In the genomic region with DNA sequence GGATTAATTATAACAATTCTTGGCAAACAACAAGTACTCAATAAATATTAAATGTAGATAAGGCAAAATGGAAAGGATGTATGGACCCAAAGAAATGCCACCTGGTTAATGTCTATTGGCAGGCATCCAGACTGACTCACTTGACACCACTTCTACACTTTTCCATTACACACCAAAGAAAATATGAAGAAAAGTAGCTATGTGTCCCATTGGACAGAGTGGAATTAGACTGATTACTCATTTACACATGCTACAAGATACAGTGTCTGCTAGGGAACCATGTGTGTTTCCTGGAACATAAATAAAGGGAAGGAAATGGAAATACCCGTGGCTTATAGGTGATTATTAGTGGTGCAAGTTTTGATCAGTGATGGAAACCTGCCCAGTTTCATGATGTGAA, we compare ENCODE assay signal across 27 mouse cellular contexts.
DNase-seq lines count a peak whose midpoint lies in the region; ATAC-seq and TF ChIP-seq lines count a peak whose summit lies in the region.
"Had no signal": no experiment of that assay in that cellular context is flagged by ENCODE, and none has a peak within 500 bp of the region (broad histone marks: within the 10 kb centered on the region; RNA-seq: fewer than 3 reads in every experiment).

No protein-coding gene starts in this region.

- H3K9ac ChIP-seq in lung, embryonic 14.5 days: no peak overlapping the region
- no peak overlapping the region for H3K9ac ChIP-seq in lung, postnatal 0 days (replicated peaks; ENCODE audit: low read depth)
- H3K9ac ChIP-seq in stomach, embryonic 16.5 days (ENCODE audit: low read length): no peak overlapping the region
- H3K9ac ChIP-seq: embryonic facial prominence, embryonic 13.5 days; forebrain, embryonic 12.5 days; forebrain, embryonic 15.5 days; heart, embryonic 13.5 days; hindbrain, embryonic 15.5 days had no signal

- no peak for TF ChIP-seq EP300 in lung, postnatal 0 days (IDR thresholded peaks at IDR 0.05)

- no peaks in the 10 kb centered on the region for H3K9me3 ChIP-seq in lung, embryonic 14.5 days (ENCODE audit: low read depth, low read length)
- H3K9me3 ChIP-seq in lung, postnatal 0 days (ENCODE audit: low read length): no peaks in the 10 kb centered on the region
- H3K9me3 ChIP-seq in stomach, embryonic 16.5 days (replicated peaks; ENCODE audit: control insufficient read depth, low read length): no peaks in the 10 kb centered on the region
- H3K9me3 ChIP-seq: embryonic facial prominence, embryonic 10.5 days; embryonic facial prominence, embryonic 13.5 days; forebrain, embryonic 12.5 days; forebrain, embryonic 15.5 days; G1E; heart, embryonic 10.5 days; heart, embryonic 13.5 days; hindbrain, embryonic 15.5 days had no signal

- DNase-seq in lung, embryonic 14.5 days: peak; percentile 36
- DNase-seq in lung, postnatal 0 days (ENCODE audit: low spot score): no peak
- DNase-seq in gastrocnemius, postnatal 10 days: no peak
- DNase-seq in layer of hippocampus, adult 9-10 months (ENCODE audit: low spot score): no peak
- DNase-seq: adrenal gland, adult 2 months; adrenal gland, postnatal 14 days; B cell, adult 2 months; cerebellum, adult 11 months; cerebellum, adult 2 months; cerebellum, adult 9-11 months; cerebellum, postnatal 36 days; embryo, embryonic 11 days; gastrocnemius, postnatal 36 days; heart, adult 2 months; heart, postnatal 14 days; heart, postnatal 4 days had no signal

- TF ChIP-seq CTCF in lung, embryonic 14.5 days (IDR thresholded peaks at IDR 0.05; ENCODE audit: low read depth): no peak
- TF ChIP-seq CTCF in lung, postnatal 0 days (IDR thresholded peaks at IDR 0.05): no peak

- H3K4me3 ChIP-seq in lung, embryonic 14.5 days (ENCODE audit: low read depth, low read length): no peak overlapping the region
- H3K4me3 ChIP-seq in lung, postnatal 0 days (ENCODE audit: low read depth, low read length): no peak overlapping the region
- no peak overlapping the region for H3K4me3 ChIP-seq in stomach, embryonic 16.5 days (replicated peaks; ENCODE audit: low read length)
- H3K4me3 ChIP-seq: embryonic facial prominence, embryonic 10.5 days; embryonic facial prominence, embryonic 13.5 days; erythroblast, embryonic 14.5 days; forebrain, embryonic 12.5 days; forebrain, embryonic 15.5 days; heart, adult 2 months; heart, embryonic 10.5 days; heart, embryonic 13.5 days; hindbrain, embryonic 15.5 days had no signal

- no peak overlapping the region for H3K27ac ChIP-seq in lung, embryonic 14.5 days (ENCODE audit: low read depth)
- no peak overlapping the region for H3K27ac ChIP-seq in lung, postnatal 0 days (ENCODE audit: low read length)
- no peak overlapping the region for H3K27ac ChIP-seq in stomach, embryonic 16.5 days (ENCODE audit: low read length)
- H3K27ac ChIP-seq: embryonic facial prominence, embryonic 10.5 days; embryonic facial prominence, embryonic 13.5 days; forebrain, embryonic 12.5 days; forebrain, embryonic 15.5 days; heart, adult 2 months; heart, embryonic 10.5 days; heart, embryonic 13.5 days; hindbrain, embryonic 15.5 days had no signal

- H3K4me2 ChIP-seq in lung, embryonic 14.5 days: no peak overlapping the region
- no peak overlapping the region for H3K4me2 ChIP-seq in lung, postnatal 0 days (replicated peaks; ENCODE audit: low read depth, low read length)
- no peak overlapping the region for H3K4me2 ChIP-seq in stomach, embryonic 16.5 days (ENCODE audit: low read depth, low read length)
- H3K4me2 ChIP-seq: embryonic facial prominence, embryonic 13.5 days; forebrain, embryonic 12.5 days; forebrain, embryonic 15.5 days; heart, embryonic 13.5 days; hindbrain, embryonic 15.5 days had no signal

- no peaks in the 10 kb centered on the region for H3K4me1 ChIP-seq in lung, embryonic 14.5 days (ENCODE audit: insufficient read depth)
- H3K4me1 ChIP-seq in lung, postnatal 0 days (ENCODE audit: insufficient read depth, low read depth, low read length): no peaks in the 10 kb centered on the region
- no peaks in the 10 kb centered on the region for H3K4me1 ChIP-seq in stomach, embryonic 16.5 days (ENCODE audit: control insufficient read depth, insufficient read depth, low read length)
- H3K4me1 ChIP-seq: embryonic facial prominence, embryonic 10.5 days; embryonic facial prominence, embryonic 13.5 days; forebrain, embryonic 12.5 days; forebrain, embryonic 15.5 days; heart, embryonic 10.5 days; hindbrain, embryonic 15.5 days had no signal

- 25% methylated on average over 1 of the region's 1 CpGs for WGBS in lung, embryonic 14.5 days
- 26% methylated on average over 1 of the region's 1 CpGs for WGBS in lung, postnatal 0 days
- 45% methylated on average over 1 of the region's 1 CpGs for WGBS in stomach, embryonic 16.5 days

- no peaks in the 10 kb centered on the region for H3K36me3 ChIP-seq in lung, embryonic 14.5 days (ENCODE audit: insufficient read depth)
- no peaks in the 10 kb centered on the region for H3K36me3 ChIP-seq in lung, postnatal 0 days (ENCODE audit: insufficient read depth, low read length)
- H3K36me3 ChIP-seq in stomach, embryonic 16.5 days (ENCODE audit: control insufficient read depth, insufficient read depth, low read length): no peaks in the 10 kb centered on the region
- H3K36me3 ChIP-seq: forebrain, embryonic 12.5 days; G1E had no signal

- H3K27me3 ChIP-seq in lung, embryonic 14.5 days (ENCODE audit: insufficient read depth, low read length): no peaks in the 10 kb centered on the region
- H3K27me3 ChIP-seq in lung, postnatal 0 days (replicated peaks; ENCODE audit: insufficient read depth, low read length): no peaks in the 10 kb centered on the region
- H3K27me3 ChIP-seq in stomach, embryonic 16.5 days (ENCODE audit: control insufficient read depth, insufficient read depth, low read length): no peaks in the 10 kb centered on the region
- H3K27me3 ChIP-seq: embryonic facial prominence, embryonic 13.5 days; forebrain, embryonic 12.5 days; forebrain, embryonic 15.5 days; heart, embryonic 13.5 days; hindbrain, embryonic 15.5 days had no signal

- ATAC-seq in lung, embryonic 14.5 days (ENCODE audit: insufficient read depth): peak; percentile 67
- no peak for ATAC-seq in lung, postnatal 0 days
- peak; percentile 38 for ATAC-seq in megakaryocyte, adult 5-6 weeks (ENCODE audit: poor library complexity, severe bottlenecking)
- peak; percentile 80 for ATAC-seq in stomach, embryonic 16.5 days (ENCODE audit: insufficient read depth, low FRiP score)
